In genomic region chrX:84001294-84001693, GRCm38 (mm10) we compare ENCODE assay signal across 9 mouse cellular contexts.
DNase-seq lines count a peak whose midpoint lies in the region; ATAC-seq and TF ChIP-seq lines count a peak whose summit lies in the region.
"Had no signal": no experiment of that assay in that cellular context is flagged by ENCODE, and none has a peak within 500 bp of the region (broad histone marks: within the 10 kb centered on the region; RNA-seq: fewer than 3 reads in every experiment).

No protein-coding gene starts in this region.

- peak; percentile 24 to 28 for DNase-seq in left cerebral cortex, adult 18-20 months (ENCODE audit: low spot score in 2 of 2)
- DNase-seq in left cerebral cortex, adult 11 months (ENCODE audit: low spot score) = no peak
- DNase-seq in Muller cell, postnatal 12 days (ENCODE audit: inconsistent ontology term) = peak; percentile 16
- peak; percentile 67 for DNase-seq in brain, embryonic 14.5 days (ENCODE audit: low read depth)
- DNase-seq in forebrain, embryonic 14.5 days (ENCODE audit: low spot score) = peak; percentile 64
- DNase-seq in left cerebral cortex, postnatal 10 days (ENCODE audit: extremely low spot score in 1 of 2, low spot score in 2 of 2) = peak; percentile 3 to 24
- peak; percentile 35 for DNase-seq in right cerebral cortex, postnatal 14 days
- no peak for DNase-seq in heart, embryonic 10.5 days (ENCODE audit: low spot score)

- TF ChIP-seq CTCF in brain, embryonic 14.5 days (IDR thresholded peaks at IDR 0.05; ENCODE audit: borderline replicate concordance, extremely low read depth, insufficient read depth, insufficient read length) = peak; percentile 79

- intact Hi-C loops in left cerebral cortex, postnatal 10 days (cut with DNase I) = no loop called here

- no peaks in the 10 kb centered on the region for H3K36me3 ChIP-seq in forebrain, embryonic 14.5 days (ENCODE audit: control insufficient read depth, insufficient read depth, low read length)
- H3K36me3 ChIP-seq in heart, embryonic 10.5 days = no peaks in the 10 kb centered on the region
- H3K36me3 ChIP-seq: embryonic facial prominence, embryonic 15.5 days had no signal

- no peaks in the 10 kb centered on the region for H3K27me3 ChIP-seq in forebrain, embryonic 14.5 days (replicated peaks; ENCODE audit: control insufficient read depth, insufficient read depth, low read length)
- no peaks in the 10 kb centered on the region for H3K27me3 ChIP-seq in heart, embryonic 10.5 days (ENCODE audit: insufficient read depth, poor library complexity, severe bottlenecking)
- H3K27me3 ChIP-seq: embryonic facial prominence, embryonic 15.5 days had no signal

- H3K27ac ChIP-seq in forebrain, embryonic 14.5 days (ENCODE audit: low read depth, low read length) = no peak overlapping the region
- H3K27ac ChIP-seq in heart, embryonic 10.5 days = no peak overlapping the region
- H3K27ac ChIP-seq: embryonic facial prominence, embryonic 15.5 days had no signal

- no peak overlapping the region for H3K4me2 ChIP-seq in forebrain, embryonic 14.5 days (ENCODE audit: low read length)
- H3K4me2 ChIP-seq: embryonic facial prominence, embryonic 15.5 days had no signal

- no peak overlapping the region for H3K9ac ChIP-seq in forebrain, embryonic 14.5 days (ENCODE audit: low read length)
- H3K9ac ChIP-seq: embryonic facial prominence, embryonic 15.5 days had no signal

- no peaks in the 10 kb centered on the region for H3K9me3 ChIP-seq in forebrain, embryonic 14.5 days (replicated peaks; ENCODE audit: control insufficient read depth, low read length)
- H3K9me3 ChIP-seq in heart, embryonic 10.5 days = no peaks in the 10 kb centered on the region
- H3K9me3 ChIP-seq: embryonic facial prominence, embryonic 15.5 days had no signal

- H3K4me3 ChIP-seq in forebrain, embryonic 14.5 days (ENCODE audit: low read depth, low read length) = no peak overlapping the region
- H3K4me3 ChIP-seq in heart, embryonic 10.5 days = no peak overlapping the region
- H3K4me3 ChIP-seq: embryonic facial prominence, embryonic 15.5 days had no signal

- WGBS in forebrain, embryonic 14.5 days = 33% methylated on average over 7 of the region's 7 CpGs
- 38% methylated on average over 7 of the region's 7 CpGs for WGBS in heart, embryonic 10.5 days

- no peak for TF ChIP-seq POLR2A in brain, embryonic 14.5 days (IDR thresholded peaks at IDR 0.05; ENCODE audit: borderline replicate concordance, extremely low read depth, insufficient read depth, insufficient read length, poor library complexity, severe bottlenecking)

- ATAC-seq in forebrain, embryonic 14.5 days = peak; percentile 75

- H3K4me1 ChIP-seq in forebrain, embryonic 14.5 days (ENCODE audit: control insufficient read depth, insufficient read depth, low read length) = no peaks in the 10 kb centered on the region
- no peaks in the 10 kb centered on the region for H3K4me1 ChIP-seq in heart, embryonic 10.5 days
- H3K4me1 ChIP-seq: embryonic facial prominence, embryonic 15.5 days had no signal

Comparison
In these comparisons a context has a peak if more than half of its experiments do, and no peak if none do; other contexts are left out.
1. DNase-seq: peak in left cerebral cortex, adult 18-20 months (2 of 2), Muller cell, postnatal 12 days (single experiment), brain, embryonic 14.5 days (single experiment), forebrain, embryonic 14.5 days (single experiment), left cerebral cortex, postnatal 10 days (2 of 2) and right cerebral cortex, postnatal 14 days (single experiment); none in left cerebral cortex, adult 11 months (single experiment) and heart, embryonic 10.5 days (single experiment).